In the genomic region with DNA sequence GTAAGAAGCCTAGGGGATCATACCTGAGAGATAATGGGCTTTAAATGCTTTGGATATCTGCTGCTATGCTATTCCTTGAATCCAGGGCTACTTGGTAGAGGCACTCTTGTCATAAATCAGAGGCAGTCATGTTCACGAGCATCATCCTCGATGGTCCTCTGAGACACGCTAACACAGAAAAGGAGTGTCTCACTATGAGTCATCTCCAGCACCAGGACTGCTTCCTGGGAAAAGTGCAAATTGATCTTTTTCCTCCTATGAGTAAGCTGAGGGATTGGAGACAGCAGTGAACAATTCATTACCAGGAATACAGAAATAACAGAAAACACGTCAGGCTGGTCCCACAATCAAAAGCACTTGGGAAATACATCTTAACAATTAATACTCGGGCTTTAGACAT, we compare ENCODE assay signal across 19 mouse cellular contexts.
"Had no signal": no experiment of that assay in that cellular context is flagged by ENCODE, and none has a peak within 500 bp of the region (broad histone marks: within the 10 kb centered on the region; RNA-seq: fewer than 3 reads in every experiment).

No protein-coding gene starts in this region.

- H3K4me3 ChIP-seq: left cerebral cortex, adult 2 months; limb, embryonic 10.5 days; limb, embryonic 13.5 days; liver, embryonic 12.5 days; liver, embryonic 15.5 days; lung, embryonic 15.5 days; megakaryocyte, embryonic 14.5 days; midbrain, embryonic 10.5 days; midbrain, embryonic 13.5 days had no signal

- H3K27ac ChIP-seq: kidney, postnatal 0 days; left cerebral cortex, adult 2 months; limb, embryonic 10.5 days; limb, embryonic 13.5 days; liver, embryonic 12.5 days; liver, embryonic 15.5 days; lung, embryonic 15.5 days; midbrain, embryonic 10.5 days; midbrain, embryonic 13.5 days had no signal

- ATAC-seq: liver, embryonic 12.5 days; midbrain, embryonic 13.5 days; midbrain, embryonic 16.5 days had no signal

- H3K27me3 ChIP-seq: limb, embryonic 13.5 days; liver, embryonic 12.5 days; liver, embryonic 15.5 days; lung, embryonic 15.5 days; midbrain, embryonic 13.5 days had no signal

- H3K36me3 ChIP-seq: limb, embryonic 10.5 days; limb, embryonic 13.5 days; liver, embryonic 12.5 days; liver, embryonic 15.5 days; lung, embryonic 15.5 days; midbrain, embryonic 10.5 days; midbrain, embryonic 13.5 days had no signal

- H3K4me2 ChIP-seq: limb, embryonic 13.5 days; liver, embryonic 12.5 days; liver, embryonic 15.5 days; lung, embryonic 15.5 days; midbrain, embryonic 13.5 days had no signal

- DNase-seq: kidney, postnatal 25 days; layer of hippocampus, postnatal 36 days; liver; lung, adult 18-20 months; lung, postnatal 10 days; lung, postnatal 36 days; thymus, adult 18-20 months; thymus, postnatal 36 days had no signal

- H3K9ac ChIP-seq: limb, embryonic 13.5 days; liver, embryonic 12.5 days; liver, embryonic 15.5 days; lung, embryonic 15.5 days; midbrain, embryonic 13.5 days had no signal

- H3K9me3 ChIP-seq: limb, embryonic 10.5 days; limb, embryonic 13.5 days; liver, embryonic 12.5 days; liver, embryonic 15.5 days; lung, embryonic 15.5 days; megakaryocyte, embryonic 14.5 days; midbrain, embryonic 10.5 days; midbrain, embryonic 13.5 days had no signal

- H3K4me1 ChIP-seq: limb, embryonic 10.5 days; liver, embryonic 12.5 days; liver, embryonic 15.5 days; midbrain, embryonic 10.5 days; midbrain, embryonic 13.5 days had no signal
